Mouse (Mus musculus): ENCODE results near the gene Arid1a. TPM values are rescaled to one million over a fixed set of nuclear protein-coding genes. Genes with fewer than 3 reads are reported as not detected.

The Arid1a gene
- total RNA-seq, 1 experiment from 2014 or later, result 67.0 TPM

DNA sequence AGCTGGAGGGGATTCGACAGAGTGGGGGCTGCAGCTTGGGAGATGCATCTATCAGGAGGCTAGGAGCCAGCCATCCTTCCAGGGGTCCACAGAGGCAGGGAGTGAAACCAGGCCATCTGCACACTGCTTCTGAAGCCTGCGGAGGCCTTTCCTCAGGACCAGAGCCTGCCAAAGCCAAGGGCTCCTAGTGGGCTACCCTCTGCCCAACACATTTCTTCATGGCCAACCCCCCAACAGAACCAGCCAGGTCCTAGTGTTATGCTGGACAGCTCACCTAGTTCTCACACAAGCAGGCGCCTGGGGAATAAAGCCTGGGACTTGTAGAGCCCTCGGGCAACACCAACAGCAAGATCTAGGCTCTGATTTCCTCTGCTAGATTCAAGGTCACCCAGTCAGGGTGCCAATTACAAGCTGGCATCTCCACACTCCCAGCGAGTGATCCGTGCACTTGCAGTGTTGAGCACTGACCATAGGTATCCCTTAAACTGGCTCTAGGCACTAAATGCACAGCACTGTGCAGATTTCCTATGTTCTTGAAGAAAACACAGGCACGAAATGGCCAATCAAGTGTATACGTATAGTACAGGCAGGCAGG is 126.1 kb downstream of the Arid1a start:
- ATAC-seq (replicated peaks; ENCODE audit: low read depth, poor library complexity, severe bottlenecking), result no peak

DNA sequence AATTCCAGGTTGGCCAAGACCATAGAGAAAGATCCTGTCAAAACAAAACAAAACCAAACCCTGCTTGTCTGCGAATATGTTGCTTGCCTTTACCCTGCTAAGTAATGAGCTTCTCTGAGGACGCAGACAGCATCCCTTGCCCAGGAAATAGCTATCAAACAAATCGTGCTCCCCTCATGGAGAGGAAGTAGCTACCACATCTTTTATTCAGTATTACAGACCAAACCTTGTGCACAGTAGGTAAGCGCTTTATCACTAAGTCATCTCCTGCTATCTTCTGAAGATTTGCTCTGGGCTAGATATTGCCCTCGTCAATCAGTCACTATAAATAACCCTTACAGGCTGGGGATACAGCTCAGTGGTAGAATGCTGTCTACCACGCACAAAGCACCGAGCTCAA is 127.4 kb downstream of the Arid1a start:
- no peak for ATAC-seq (replicated peaks; ENCODE audit: low read depth, poor library complexity, severe bottlenecking)

Other genes with a start within 250 kb of the Arid1a start
- gene Kdf1, start 237.8 kb downstream of the Arid1a start, total RNA-seq (2017), result not detected in 2 replicates
- 316 and 327 TPM in 2 replicates for gene Nudc, start 210.8 kb downstream of the Arid1a start, total RNA-seq (2017)
- 1.4 TPM in 1 of 2 replicates, not detected in the other for gene Nr0b2, start 203.4 kb downstream of the Arid1a start, total RNA-seq (2017)
- 17.3 and 18.0 TPM in 2 replicates for gene Gpatch3, start 182.0 kb downstream of the Arid1a start, total RNA-seq (2017)
- 18.4 and 19.0 TPM in 2 replicates for gene Gpn2, start 172.4 kb downstream of the Arid1a start, total RNA-seq (2017)
- gene Sfn, start 154.6 kb downstream of the Arid1a start, total RNA-seq (2017), result 3.6 and 4.9 TPM in 2 replicates
- gene Zdhhc18, start 106.6 kb downstream of the Arid1a start, total RNA-seq (2017), result 13.6 and 14.5 TPM in 2 replicates
- 7.7 and 11.4 TPM in 2 replicates for gene Pigv, start 84.1 kb downstream of the Arid1a start, total RNA-seq (2017)
- 62.2 and 80.0 TPM in 2 replicates for gene Rps6ka1, start 131.0 kb upstream of the Arid1a start, total RNA-seq (2017)
- 497 and 549 TPM in 2 replicates for gene Hmgn2, start 211.9 kb upstream of the Arid1a start, total RNA-seq (2017)
- 13.2 and 21.0 TPM in 2 replicates for gene Dhdds, start 244.1 kb upstream of the Arid1a start, total RNA-seq (2017)

Measured in common myeloid progenitor, adult 5-6 weeks (primary cell).